Mouse (Mus musculus) embryonic facial prominence, embryonic 10.5 days (tissue): Measurements from ENCODE around the gene Fam228b. TPM values are rescaled to one million over a fixed set of nuclear protein-coding genes. Genes with fewer than 3 reads are reported as not detected.
"Not testable (repeated sequence)": the region's sequence is repeated elsewhere in the genome, so short reads cannot be mapped to it uniquely, and the experiment has no call there.

ENCODE experiments used
- DNase-seq: peaks from one replicate; pipeline ENCODE4 v3.0.0-alpha.2; 2017; ENCODE audit warnings: low spot score
- H3K27ac ChIP-seq: fragments of 300-500 bp; sonication (generic); replicated peaks from 2 replicates; pipeline ENCODE4 v1.5.1; 2016; ENCODE audit warnings: mild to moderate bottlenecking
- H3K27me3 ChIP-seq: fragments of 300-500 bp; sonication (generic); replicated peaks from 2 replicates; pipeline ENCODE4 v1.6.1; 2016; ENCODE audit warnings: low read depth, mild to moderate bottlenecking; ENCODE audit not compliant: poor library complexity, severe bottlenecking
- H3K36me3 ChIP-seq: fragments of 300-500 bp; sonication (generic); replicated peaks from 2 replicates; pipeline ENCODE4 v1.6.1; 2016; ENCODE audit warnings: mild to moderate bottlenecking, moderate library complexity
- H3K4me1 ChIP-seq: fragments of 300-500 bp; sonication (generic); 2 replicates; pipeline ENCODE4 v1.6.1; 2016
- H3K4me3 ChIP-seq: fragments of 300-500 bp; sonication (generic); 2 replicates; pipeline ENCODE4 v1.5.1; 2016; ENCODE audit warnings: mild to moderate bottlenecking, moderate library complexity
- H3K9me3 ChIP-seq: fragments of 300-500 bp; sonication (generic); 2 replicates; pipeline ENCODE4 v1.6.1; 2016; ENCODE audit warnings: mild to moderate bottlenecking
- WGBS: fragments of 180-500 bp; shearing (Covaris S2); methylation state at CpG from one replicate; pipeline ENCODE4 v1.1.7; 2016; 5-methylcytosine and 5-hydroxymethylcytosine counted together
- polyA plus RNA-seq: library from polyadenylated mRNA; unstranded; fragments of >200 nt; fragmentation: Nextera tagmentation; extraction: Ambion mirVana; gene quantifications from 2 replicates; pipeline ENCODE4 v1.2.1, GENCODE M21; 2016

The Fam228b gene
- polyA plus RNA-seq, 1 experiment from 2014 or later, result 1.4 TPM

DNA sequence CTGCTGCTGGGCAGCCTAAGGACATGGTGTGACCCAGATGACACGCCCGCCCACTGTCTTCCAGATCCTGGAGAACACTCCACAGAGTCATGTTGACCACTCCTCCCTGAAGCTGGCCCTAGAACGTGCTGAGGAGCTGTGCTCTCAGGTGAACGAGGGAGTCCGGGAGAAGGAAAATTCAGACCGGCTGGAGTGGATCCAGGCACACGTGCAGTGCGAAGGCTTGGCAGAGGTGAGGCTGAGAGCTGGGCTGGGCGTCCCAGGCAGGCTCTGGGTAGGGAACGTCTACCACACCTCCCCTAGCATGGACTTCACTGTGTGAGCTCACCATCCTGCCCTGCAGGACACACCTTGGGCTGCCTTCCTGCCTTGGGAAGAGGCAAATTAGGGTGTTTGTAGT lies 62.2 kb downstream of the Fam228b start:
- DNase-seq, result no peak
- H3K4me3 ChIP-seq, result no peak overlapping the region
- H3K27me3 ChIP-seq, result no peaks in the 10 kb centered on the region
- no peaks in the 10 kb centered on the region for H3K4me1 ChIP-seq
- WGBS, result 90% methylated on average over 10 of the region's 10 CpGs
- H3K9me3 ChIP-seq, result no peaks in the 10 kb centered on the region
- peaks cover 35% of the 10 kb centered on the region for H3K36me3 ChIP-seq
- no peak overlapping the region for H3K27ac ChIP-seq

DNA sequence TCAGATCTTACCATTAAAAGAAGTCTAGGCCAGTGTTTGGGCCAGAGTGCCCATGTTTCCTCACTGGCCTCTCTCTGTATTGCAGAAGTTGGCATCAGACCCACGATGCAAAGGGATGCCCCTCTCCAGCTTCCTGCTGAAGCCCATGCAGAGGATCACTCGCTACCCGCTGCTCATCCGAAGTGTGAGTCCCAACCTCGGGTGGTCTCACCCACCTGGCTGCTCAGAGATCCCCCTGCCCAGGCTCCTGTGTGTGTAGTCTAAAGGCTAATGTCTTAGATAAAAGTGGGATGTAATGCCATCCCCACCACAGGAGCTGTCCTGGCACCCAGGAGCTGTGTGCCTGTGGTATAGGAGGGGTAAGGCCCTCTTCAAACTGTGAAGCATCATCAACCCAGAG lies 62.9 kb downstream of the Fam228b start:
- no peak for DNase-seq
- no peaks in the 10 kb centered on the region for H3K4me1 ChIP-seq
- H3K4me3 ChIP-seq, result no peak overlapping the region
- H3K27me3 ChIP-seq, result no peaks in the 10 kb centered on the region
- 93% methylated on average over 5 of the region's 5 CpGs for WGBS
- H3K9me3 ChIP-seq, result no peaks in the 10 kb centered on the region
- no peak overlapping the region for H3K27ac ChIP-seq
- H3K36me3 ChIP-seq, result peaks cover 36% of the 10 kb centered on the region

DNA sequence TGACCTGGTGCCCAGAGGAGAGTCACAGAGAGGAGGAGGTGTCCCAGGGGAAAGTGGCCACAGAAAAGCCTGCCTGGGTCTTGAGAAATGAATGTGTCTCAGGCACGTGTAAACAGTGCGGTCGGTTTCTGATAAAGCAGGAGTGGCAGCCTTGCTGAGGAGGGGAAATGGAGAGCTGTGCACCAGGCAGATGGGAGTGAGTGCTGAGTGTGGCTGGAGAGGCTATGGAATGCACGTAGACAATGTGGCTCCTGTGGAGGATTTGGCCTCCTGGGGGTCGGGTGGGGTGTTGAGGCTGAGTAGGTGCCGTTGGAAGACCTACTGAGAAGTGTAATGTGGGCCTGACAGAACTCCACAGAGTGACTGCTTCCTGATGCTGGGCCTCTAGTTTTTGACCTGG lies 63.4 kb downstream of the Fam228b start:
- 79% methylated on average over 6 of the region's 6 CpGs for WGBS
- not testable (repeated sequence) for DNase-seq, H3K9me3 ChIP-seq, H3K4me1 ChIP-seq, H3K27ac ChIP-seq, H3K27me3 ChIP-seq, H3K4me3 ChIP-seq
- H3K36me3 ChIP-seq, result peaks cover 39% of the 10 kb centered on the region

DNA sequence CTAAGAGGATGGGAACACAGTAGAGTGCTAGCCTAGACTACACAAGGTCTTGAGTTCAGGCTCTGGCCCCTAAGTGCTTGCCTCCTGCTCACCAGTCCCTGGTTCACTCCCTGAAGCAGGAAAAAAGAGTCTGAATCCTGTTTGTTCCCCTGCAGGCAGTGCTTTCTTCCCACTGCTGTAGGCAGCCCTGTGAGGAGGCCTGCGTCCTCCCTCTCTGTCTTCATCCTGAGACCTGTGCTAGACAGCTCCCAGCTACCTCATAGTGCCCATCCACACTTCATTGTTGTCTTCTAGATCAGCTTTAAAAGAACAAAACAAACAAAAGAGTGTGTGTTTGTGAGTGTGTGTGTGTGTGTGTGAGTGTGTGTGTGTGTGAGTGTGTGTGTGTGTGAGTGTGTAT lies 74.5 kb downstream of the Fam228b start:
- Histone ChIP-seq H3K9me3 (no peaks in the 10 kb centered on the region), H3K4me3 (no peak overlapping the region), H3K27ac (no peak overlapping the region), H3K27me3 (no peaks in the 10 kb centered on the region), H3K36me3 (no peaks in the 10 kb centered on the region; the same call in 1 of the 2 replicates), H3K4me1 (no peaks in the 10 kb centered on the region)
- 76% methylated on average over 1 of the region's 1 CpGs for WGBS
- no peak for DNase-seq

GRCm38 (mm10) chr12:4691193-4691592 lies 77.9 kb downstream of the Fam228b start:
- WGBS, result 85% methylated on average over 3 of the region's 3 CpGs
- H3K27ac ChIP-seq, result no peak overlapping the region
- H3K27me3 ChIP-seq, result no peaks in the 10 kb centered on the region
- no peak overlapping the region for H3K4me3 ChIP-seq
- DNase-seq, result no peak
- H3K9me3 ChIP-seq, result no peaks in the 10 kb centered on the region
- peaks cover 5% of the 10 kb centered on the region; the same call in 1 of the 2 replicates for H3K36me3 ChIP-seq
- H3K4me1 ChIP-seq, result no peaks in the 10 kb centered on the region

Other genes with a start within 250 kb of the Fam228b start
- gene Itsn2, start 176.6 kb downstream of the Fam228b start, polyA plus RNA-seq, result 17.6 and 17.9 TPM in 2 replicates
- not detected in 2 replicates for gene Gm3625, start 176.3 kb downstream of the Fam228b start, polyA plus RNA-seq
- gene Fam228a, start 30.8 kb downstream of the Fam228b start, polyA plus RNA-seq, result 0.33 and 0.45 TPM in 2 replicates
- 2.2 and 2.4 TPM in 2 replicates for gene Pfn4, start 245 bp downstream of the Fam228b start, polyA plus RNA-seq
- 299 and 302 TPM in 2 replicates for gene Sf3b6, start 48.3 kb upstream of the Fam228b start, polyA plus RNA-seq
- gene Fkbp1b, start 72.3 kb upstream of the Fam228b start, polyA plus RNA-seq, result 6.4 and 9.7 TPM in 2 replicates
- 25.9 and 26.0 TPM in 2 replicates for gene Wdcp, start 74.0 kb upstream of the Fam228b start, polyA plus RNA-seq
- gene Mfsd2b, start 105.1 kb upstream of the Fam228b start, polyA plus RNA-seq, result 2.9 and 4.3 TPM in 2 replicates
- gene Ubxn2a, start 138.4 kb upstream of the Fam228b start, polyA plus RNA-seq, result 20.3 and 22.4 TPM in 2 replicates
- gene Atad2b, start 148.1 kb upstream of the Fam228b start, polyA plus RNA-seq, result 14.8 TPM in 2 replicates